Mouse (Mus musculus) hindlimb bud, embryonic 11.5 days (tissue): ENCODE measurements at regions not wholly inside any gene's neighbourhood (a gene's known extent, or its start where the extent isn't known, plus 50 kb on each side); places are given as distances from the start of the nearest gene placed in this dataset.

Experiments used
- DNase-seq: peaks from one replicate; pipeline ENCODE4 v3.0.0-alpha.2; 2012; ENCODE audit warnings: low read depth, low spot score; ENCODE audit errors: extremely low spot score

DNA sequence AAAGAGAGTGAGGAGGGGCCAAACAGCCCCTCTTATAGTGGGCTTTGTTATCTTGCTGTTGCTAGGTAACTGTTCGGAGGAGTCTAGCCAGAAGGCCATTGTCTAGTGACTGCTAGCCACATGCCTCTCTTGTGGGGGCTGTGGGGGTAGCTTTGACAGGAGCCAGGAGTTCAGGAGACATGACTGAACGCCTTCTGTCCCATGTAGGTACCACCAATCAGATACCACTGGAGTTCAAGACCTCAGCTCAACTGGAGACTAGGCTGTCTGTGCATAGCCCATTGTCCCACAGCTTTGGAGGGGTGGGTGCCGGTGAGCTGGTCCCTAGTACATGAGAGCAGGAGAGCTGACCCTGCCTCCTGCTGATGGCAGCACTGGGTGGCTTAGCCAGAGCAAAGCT lies 82.4 kb upstream of the Unc93a2 start:
- no peak for DNase-seq

GRCm38 (mm10) chr17:7464901-7465300 lies 79.6 kb upstream of the Unc93a2 start:
- no peak for DNase-seq

GRCm38 (mm10) chr17:7461164-7461563 lies 75.9 kb upstream of the Unc93a2 start:
- DNase-seq: no peak

- DNase-seq: no peak
These were observed 71.7 kb upstream of the Unc93a2 start for GRCm38 (mm10) chr17:7456939-7457338.

DNA sequence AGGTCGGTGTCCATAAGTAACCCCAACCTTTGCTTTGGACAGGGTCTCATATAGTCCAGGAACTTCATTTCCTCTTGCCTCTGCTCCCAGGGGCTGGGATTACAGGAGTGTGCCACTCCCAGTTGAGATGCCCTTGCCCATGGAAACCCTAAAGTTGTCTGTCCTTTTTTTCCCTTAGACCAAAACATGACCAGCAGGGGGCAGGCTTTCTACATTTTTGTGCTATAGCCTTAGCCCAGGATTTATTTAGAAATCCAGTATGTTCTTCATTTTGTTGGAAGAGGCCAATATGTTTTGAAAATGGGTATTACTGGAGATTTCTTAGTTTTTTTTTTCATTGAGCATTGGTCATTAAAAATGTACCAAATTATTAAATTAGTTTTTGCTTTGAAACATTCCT lies 58.6 kb upstream of the Unc93a2 start:
- DNase-seq: peak; percentile 47

GRCm38 (mm10) chr17:7435075-7435474 lies 49.8 kb upstream of the Unc93a2 start:
- DNase-seq: no peak
